Mouse (Mus musculus) G1E (cell line): Measurements from ENCODE around the gene Pid1. TPM values are rescaled to one million over a fixed set of nuclear protein-coding genes. Genes with fewer than 3 reads are reported as not detected.

Experiments used
- ATAC-seq: 2 replicates; pipeline ENCODE4 v1.8.0; 2016; ENCODE audit warnings: mild to moderate bottlenecking; ENCODE audit not compliant: insufficient number of reproducible peaks, poor library complexity, low FRiP score, severe bottlenecking; ENCODE audit errors: extremely low read depth
- DNase-seq: peaks from one replicate; pipeline ENCODE4 v3.0.0; 2012; ENCODE audit warnings: low spot score
- H3K27me3 ChIP-seq: 2 replicates; pipeline ENCODE4 v1.6.1; 2012; ENCODE audit warnings: mild to moderate bottlenecking, low read length, inconsistent platforms; ENCODE audit not compliant: insufficient read depth
- H3K36me3 ChIP-seq: replicated peaks from 2 replicates; pipeline ENCODE3; 2012; ENCODE audit warnings: mild to moderate bottlenecking, inconsistent platforms
- H3K4me1 ChIP-seq: 2 replicates; pipeline ENCODE4 v1.6.1; 2012; ENCODE audit warnings: low read depth, low read length, inconsistent platforms, mixed read lengths; ENCODE audit not compliant: insufficient read depth
- H3K4me3 ChIP-seq: 2 replicates; pipeline ENCODE4 v1.5.1; 2012; ENCODE audit warnings: low read depth, mild to moderate bottlenecking, inconsistent platforms, low read length, moderate library complexity, mixed read lengths
- H3K9me3 ChIP-seq: replicated peaks from 2 replicates; pipeline ENCODE4 v1.6.1; 2012; ENCODE audit warnings: inconsistent platforms
- CTCF ChIP-seq: IDR thresholded peaks from 2 replicates; pipeline ENCODE4 v1.5.1; 2012; ENCODE audit warnings: low read depth, low read length, inconsistent platforms, mixed read lengths
- GATA1 ChIP-seq: IDR thresholded peaks from 2 replicates; pipeline ENCODE4 v1.6.1; 2012; ENCODE audit warnings: borderline replicate concordance, low read length, inconsistent platforms, mixed read lengths
- GATA2 ChIP-seq: IDR thresholded peaks from 2 replicates; pipeline ENCODE4 v1.6.1; 2012; ENCODE audit warnings: low read depth, low read length, inconsistent platforms, borderline replicate concordance
- POLR2AphosphoS5 ChIP-seq: IDR thresholded peaks from 2 replicates; pipeline ENCODE4 v1.6.1; 2012; ENCODE audit warnings: low read depth, low read length, inconsistent platforms; ENCODE audit not compliant: insufficient replicate concordance
- TAL1 ChIP-seq: conservative IDR thresholded peaks from 2 replicates; pipeline ENCODE4 v1.6.1; 2012; ENCODE audit warnings: low read depth, low read length, inconsistent platforms, mixed read lengths
- polyA plus RNA-seq: library from polyadenylated mRNA; stranded (reverse); fragments of >175 nt; gene quantifications from 2 replicates; pipeline ENCODE4 v1.2.3, GENCODE M21; 2012
- total RNA-seq, 2 experiments: library from RNA; stranded (forward) in 1 of 2; stranded (reverse) in 1 of 2; fragments of 200-1000 nt in 1 of 2; fragments of >200 nt in 1 of 2; fragmentation: Nextera tagmentation in 1 of 2; gene quantifications; 2 replicates each; pipeline ENCODE4 v1.2.3; 2014 to 2017

Pid1 gene
- total and polyA plus RNA-seq, 3 experiments: 0.33 TPM; not detected in 2

DNA sequence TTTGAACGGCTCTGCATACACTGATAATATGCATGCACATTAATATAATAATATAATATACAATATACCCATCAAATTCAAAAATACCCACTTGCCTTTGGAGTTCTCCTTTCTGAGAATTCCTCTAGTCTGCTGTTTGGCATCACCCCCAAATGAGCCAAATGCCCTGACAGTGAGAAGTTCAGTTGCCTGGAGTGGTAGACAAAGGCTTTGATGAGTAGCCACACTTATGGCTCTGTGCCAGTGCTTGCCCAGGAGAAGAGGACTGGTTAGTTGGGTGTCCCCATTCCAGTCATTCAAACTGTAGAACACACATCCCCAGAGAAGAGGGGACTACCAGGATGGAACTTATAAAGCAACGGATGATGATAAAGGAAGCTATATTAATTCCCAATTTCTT is 106.3 kb downstream of the Pid1 start:
- DNase-seq (no peak), ATAC-seq (no peak)
- Histone ChIP-seq H3K9me3 (peaks cover 24% of the 10 kb centered on the region), H3K4me3 (no peak overlapping the region), H3K27me3 (no peaks in the 10 kb centered on the region), H3K4me1 (no peaks in the 10 kb centered on the region), H3K36me3 (no peaks in the 10 kb centered on the region)
- TF ChIP-seq GATA2: no peak

DNA sequence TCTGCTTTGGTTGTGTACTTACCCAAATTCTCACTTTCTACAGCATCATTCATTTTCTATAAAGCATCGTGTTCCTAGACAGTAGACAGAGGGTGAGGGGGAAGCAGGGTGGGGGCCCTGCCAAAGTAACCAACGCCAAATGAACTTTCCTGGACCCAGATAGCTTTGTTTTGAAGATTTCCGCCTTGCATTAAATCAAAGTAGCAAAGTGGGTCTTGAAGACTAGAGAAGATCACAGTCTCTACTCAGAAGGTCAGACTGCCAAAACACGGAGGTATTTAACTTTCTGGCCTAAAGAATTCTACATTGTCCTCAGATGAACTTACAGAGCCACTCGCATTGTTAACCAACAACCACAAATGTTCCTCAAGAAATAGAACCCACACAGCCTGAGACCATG is 109.6 kb downstream of the Pid1 start:
- no peaks in the 10 kb centered on the region for H3K4me1 ChIP-seq
- H3K9me3 ChIP-seq: peaks cover 16% of the 10 kb centered on the region
- TF ChIP-seq GATA2 (no peak), POLR2AphosphoS5 (no peak), CTCF (no peak), TAL1 (no peak), GATA1 (no peak)
- H3K27me3 ChIP-seq: no peaks in the 10 kb centered on the region
- H3K4me3 ChIP-seq: no peak overlapping the region
- H3K36me3 ChIP-seq: no peaks in the 10 kb centered on the region
- DNase-seq (no peak), ATAC-seq (no peak)

DNA sequence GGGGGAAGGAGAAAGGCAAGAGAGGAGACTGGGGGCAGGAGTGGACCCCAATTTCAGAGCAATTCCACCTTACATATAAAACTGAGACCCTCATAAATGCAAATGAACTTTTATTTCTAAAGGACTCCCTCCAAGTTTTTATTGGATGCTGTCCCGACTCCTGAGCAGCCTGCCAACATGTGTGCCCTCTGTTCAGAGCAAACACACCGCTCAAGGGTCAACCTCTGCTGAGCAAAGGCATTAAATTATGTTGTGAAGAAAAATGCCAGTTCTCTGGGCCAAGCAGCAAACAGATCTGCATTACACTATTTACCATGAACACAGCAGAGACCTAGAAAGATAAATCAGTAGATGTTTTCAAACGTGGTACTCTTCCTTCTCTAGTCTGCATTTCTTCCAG is 110.1 kb downstream of the Pid1 start:
- Histone ChIP-seq H3K4me1 (no peaks in the 10 kb centered on the region), H3K9me3 (peaks cover 16% of the 10 kb centered on the region), H3K4me3 (no peak overlapping the region), H3K27me3 (no peaks in the 10 kb centered on the region), H3K36me3 (no peaks in the 10 kb centered on the region)
- no peak for TF ChIP-seq TAL1
- DNase-seq (no peak), ATAC-seq (no peak)

- Histone ChIP-seq H3K36me3 (no peaks in the 10 kb centered on the region), H3K27me3 (no peaks in the 10 kb centered on the region), H3K9me3 (peaks cover 16% of the 10 kb centered on the region), H3K4me3 (no peak overlapping the region), H3K4me1 (no peaks in the 10 kb centered on the region)
- DNase-seq (no peak), ATAC-seq (no peak)
- no peak for TF ChIP-seq GATA2
- no peak for TF ChIP-seq CTCF
- no peak for TF ChIP-seq GATA1
- TF ChIP-seq TAL1: no peak
- TF ChIP-seq POLR2AphosphoS5: no peak
Observed at GRCm38 (mm10) chr1:84251205-84251604, 112.8 kb downstream of the Pid1 start.

DNA sequence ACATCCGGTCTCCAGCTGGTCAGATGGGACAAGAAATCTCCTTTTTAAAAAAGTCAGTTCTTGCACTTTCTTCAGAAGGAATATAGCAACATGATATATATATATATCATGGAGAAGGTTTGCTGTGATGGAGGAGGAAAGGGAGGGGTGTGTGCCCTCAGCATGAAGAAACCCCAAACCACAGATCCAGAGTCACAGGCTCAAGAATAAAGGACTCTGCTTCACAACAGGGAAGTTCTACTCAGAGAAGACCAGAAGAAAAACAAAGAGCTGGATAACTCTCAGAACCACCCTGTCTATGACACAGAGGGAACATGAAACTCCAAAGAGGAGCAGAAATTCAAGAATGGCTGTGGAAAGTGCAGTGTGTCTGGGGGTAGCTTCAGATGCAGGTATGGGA is 113.2 kb downstream of the Pid1 start:
- Histone ChIP-seq H3K36me3 (no peaks in the 10 kb centered on the region), H3K4me1 (no peaks in the 10 kb centered on the region), H3K9me3 (peaks cover 18% of the 10 kb centered on the region), H3K27me3 (no peaks in the 10 kb centered on the region), H3K4me3 (no peak overlapping the region)
- TF ChIP-seq TAL1: no peak
- no peak for TF ChIP-seq GATA2
- TF ChIP-seq POLR2AphosphoS5: no peak
- no peak for TF ChIP-seq GATA1
- no peak for TF ChIP-seq CTCF
- ATAC-seq (no peak), DNase-seq (no peak)

GRCm38 (mm10) chr1:84249772-84250338 is 114.1 kb downstream of the Pid1 start:
- ATAC-seq (no peak), DNase-seq (no peak)
- H3K4me1 ChIP-seq: no peaks in the 10 kb centered on the region
- TF ChIP-seq POLR2AphosphoS5 (no peak), CTCF (no peak), TAL1 (no peak), GATA2 (no peak), GATA1 (no peak)
- H3K36me3 ChIP-seq: no peaks in the 10 kb centered on the region
- peaks cover 16% of the 10 kb centered on the region for H3K9me3 ChIP-seq
- no peaks in the 10 kb centered on the region for H3K27me3 ChIP-seq
- H3K4me3 ChIP-seq: no peak overlapping the region

DNA sequence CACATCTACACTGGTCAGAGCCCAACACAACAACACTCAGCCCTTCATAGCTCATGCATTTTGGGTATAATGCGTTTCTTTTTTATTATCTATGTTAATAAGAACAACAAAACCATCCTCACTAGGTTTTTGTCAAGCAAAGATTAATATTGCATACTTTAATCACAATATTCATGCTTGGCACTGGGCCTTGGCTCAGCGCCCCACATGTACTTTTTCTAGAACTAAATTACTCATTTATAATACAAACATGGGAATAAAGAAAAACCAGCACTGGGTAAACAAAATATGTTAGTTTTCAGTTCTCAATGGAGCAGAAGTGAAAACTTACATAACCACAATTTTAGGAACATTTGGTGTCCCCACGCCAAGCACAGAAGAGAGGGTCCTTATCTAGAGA is 116.9 kb downstream of the Pid1 start:
- ATAC-seq: no peak

More for the DNA sequence above, 116.9 kb downstream of the Pid1 start:
- Histone ChIP-seq H3K9me3 (peaks cover 13% of the 10 kb centered on the region; the same call in 1 of the 2 replicates), H3K4me3 (no peak overlapping the region), H3K36me3 (no peaks in the 10 kb centered on the region), H3K27me3 (no peaks in the 10 kb centered on the region), H3K4me1 (no peaks in the 10 kb centered on the region)
- no peak for DNase-seq
- TF ChIP-seq GATA1 (no peak), CTCF (no peak), TAL1 (no peak), GATA2 (no peak), POLR2AphosphoS5 (no peak)
